Mouse (Mus musculus) brain, embryonic 14.5 days (tissue): ENCODE measurements around the gene Cox10.

Source experiments
- CTCF ChIP-seq: fragments of 200-500 bp; IDR thresholded peaks from 2 replicates; pipeline ENCODE4 v1.5.1; 2012; ENCODE audit warnings: inconsistent platforms, mild to moderate bottlenecking, moderate library complexity, borderline replicate concordance; ENCODE audit not compliant: insufficient read depth, insufficient read length; ENCODE audit errors: extremely low read depth
- POLR2A ChIP-seq: fragments of 200-500 bp; IDR thresholded peaks from 2 replicates; pipeline ENCODE4 v1.6.1; 2012; ENCODE audit warnings: mild to moderate bottlenecking, inconsistent platforms, borderline replicate concordance; ENCODE audit not compliant: poor library complexity, insufficient read depth, insufficient read length, severe bottlenecking; ENCODE audit errors: extremely low read depth

DNA sequence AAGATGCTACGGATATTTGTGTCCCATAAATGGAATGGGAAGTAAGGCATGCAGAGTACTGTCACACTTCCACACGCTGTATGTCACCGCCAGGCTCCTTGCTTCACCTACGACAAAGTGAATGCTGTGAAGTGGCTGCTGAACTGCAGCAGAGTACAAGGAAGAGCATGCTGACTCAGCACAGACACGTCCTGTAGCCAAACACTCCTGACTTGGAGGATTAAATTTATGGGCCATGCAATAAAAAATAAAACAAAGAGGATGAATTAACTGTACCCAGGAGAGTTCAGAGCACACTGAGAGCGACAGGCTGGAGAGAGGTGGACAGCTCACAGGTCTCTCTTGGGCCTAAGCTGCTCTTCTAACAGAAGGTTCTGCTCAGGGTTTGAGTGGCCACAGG is 79.8 kb downstream of the Cox10 start:
- TF ChIP-seq CTCF (no peak), POLR2A (no peak)
